Mouse (Mus musculus): ENCODE measurements around the gene Pex19.

GRCm38 (mm10) chr1:172124572-172124971 lies 2.0 kb upstream of the Pex19 start:
- TF ChIP-seq CTCF (IDR thresholded peaks at IDR 0.05; ENCODE audit: control insufficient read depth, insufficient read depth, low read length) (no peak), POLR2A (IDR thresholded peaks at IDR 0.05; ENCODE audit: borderline replicate concordance, control insufficient read depth, low read depth, low read length) (no peak)

All from bone marrow, adult 2 months (tissue).